Mouse (Mus musculus): ENCODE data around the gene Ttc17. TPM values are rescaled to one million over a fixed set of nuclear protein-coding genes. Genes with fewer than 3 reads are reported as not detected.
A peak's percentile ranks its signal among the peaks of the same experiment; 100 is the strongest.

Gene Ttc17
- polyA plus RNA-seq, 1 experiment from 2014 or later, result 12.9 TPM

DNA sequence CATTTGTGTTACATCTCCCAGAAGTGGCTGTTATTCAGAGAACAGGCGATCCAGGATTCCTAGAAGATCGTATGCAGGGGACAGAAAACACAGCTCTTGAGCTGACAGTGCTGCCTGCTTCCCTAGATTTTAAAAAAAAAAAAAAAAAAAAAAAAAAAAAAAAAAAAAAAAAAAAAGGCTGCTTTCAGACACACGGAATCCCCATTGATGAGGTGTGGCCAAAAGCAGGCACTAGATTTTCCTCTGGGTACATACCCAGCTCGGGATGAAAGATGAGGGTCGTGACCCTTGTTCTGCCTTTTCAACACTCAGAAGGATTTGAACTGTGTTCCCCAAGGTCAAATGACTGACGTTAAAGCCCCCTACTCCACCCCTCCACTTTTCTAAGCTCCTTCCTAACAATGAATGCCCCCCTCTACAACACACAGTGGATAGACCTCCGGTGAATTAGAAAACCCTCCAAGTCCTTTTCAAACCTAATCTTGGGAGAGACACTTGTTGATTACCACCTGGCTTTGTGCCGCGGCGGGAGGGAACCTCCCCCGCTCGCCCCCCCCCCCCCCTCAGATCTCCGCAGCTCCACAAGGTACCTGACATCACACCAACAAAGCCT lies 143.5 kb downstream of the Ttc17 start:
- Histone ChIP-seq H3K4me1 (peaks cover 38% of the 10 kb centered on the region), H3K27ac (peak overlapping the region; percentile 82), H3K36me3 (no peaks in the 10 kb centered on the region), H3K9me3 (no peaks in the 10 kb centered on the region), H3K4me3 (peak overlapping the region; percentile 59), H3K27me3 (ENCODE audit: insufficient read depth, poor library complexity, severe bottlenecking) (peaks cover 28% of the 10 kb centered on the region)
- no peak for DNase-seq (ENCODE audit: low spot score)
- WGBS, result 2% methylated on average over 13 of the region's 13 CpGs

GRCm38 (mm10) chr2:94254102-94254501 lies 152.4 kb downstream of the Ttc17 start:
- H3K4me3 ChIP-seq, result no peak overlapping the region
- no peaks in the 10 kb centered on the region for H3K36me3 ChIP-seq
- 20% methylated on average over 3 of the region's 3 CpGs for WGBS
- H3K4me1 ChIP-seq, result 0 out of 2 replicates have a peak, but pooled peaks cover 2% of the 10 kb centered on the region
- no peak overlapping the region for H3K27ac ChIP-seq
- no peaks in the 10 kb centered on the region for H3K9me3 ChIP-seq
- H3K27me3 ChIP-seq (ENCODE audit: insufficient read depth, poor library complexity, severe bottlenecking), result peaks cover 13% of the 10 kb centered on the region
- DNase-seq (ENCODE audit: low spot score), result no peak

MicroRNAs within 50 kb of the gene (microRNA counts, 519-probe panel; counts per million panel counts)
- microRNA mmu-miR-670, result not detected

Small RNAs within 50 kb of the gene (microRNA-seq; reads per million reads assigned to microRNA genes)
- 73.5 reads per million, percentile 47 among the genes with 10 or more reads in this experiment for gene Mir670

Other genes with a start within 250 kb of the Ttc17 start
- gene Hsd17b12, start 248.7 kb downstream of the Ttc17 start, polyA plus RNA-seq (2016; fragmentation: Nextera tagmentation; extraction: Ambion mirVana), result 99.6 and 101 TPM in 2 replicates
- 109 and 133 TPM in 2 replicates for gene Api5, start 31.4 kb upstream of the Ttc17 start, polyA plus RNA-seq (2016; fragmentation: Nextera tagmentation; extraction: Ambion mirVana)